ENCODE assay signal across 11 mouse cellular contexts in genomic region chr15:77036989-77037277, GRCm38 (mm10). TPM values are rescaled to one million over a fixed set of nuclear protein-coding genes. Genes with fewer than 3 reads are reported as not detected.
A peak's percentile ranks its signal among the peaks of the same experiment; 100 is the strongest.
DNase-seq lines count a peak whose midpoint lies in the region; ATAC-seq and TF ChIP-seq lines count a peak whose summit lies in the region.
"Had no signal": no experiment of that assay in that cellular context is flagged by ENCODE, and none has a peak within 500 bp of the region (broad histone marks: within the 10 kb centered on the region; RNA-seq: fewer than 3 reads in every experiment).

No protein-coding gene starts in this region.

- no peaks in the 10 kb centered on the region for H3K9me3 ChIP-seq in hindbrain, embryonic 10.5 days
- H3K9me3 ChIP-seq in midbrain, embryonic 12.5 days, result no peaks in the 10 kb centered on the region

- no peak for TF ChIP-seq POLR2A in kidney, adult 2 months (IDR thresholded peaks at IDR 0.05; ENCODE audit: low read depth, low read length)

- H3K27ac ChIP-seq in kidney, adult 2 months (ENCODE audit: insufficient read depth, low read depth, low read length), result peak overlapping the region; percentile 63
- peak overlapping the region; percentile 70 for H3K27ac ChIP-seq in hindbrain, embryonic 10.5 days
- H3K27ac ChIP-seq in midbrain, embryonic 12.5 days (replicated peaks), result peak overlapping the region; percentile 49; the same call in 1 of the 2 replicates

- no peak overlapping the region for H3K4me3 ChIP-seq in kidney, adult 2 months (ENCODE audit: insufficient read depth, low read depth, low read length)
- no peak overlapping the region for H3K4me3 ChIP-seq in hindbrain, embryonic 10.5 days
- H3K4me3 ChIP-seq in midbrain, embryonic 12.5 days, result no peak overlapping the region

- intact Hi-C loops in left cerebral cortex, postnatal 10 days (cut with DNase I), result no loop called here
- intact Hi-C loops in gastrocnemius, postnatal 14 days (cut with DNase I; ENCODE audit: low total_unique reads), result no loop called here

- ATAC-seq in midbrain, embryonic 12.5 days (ENCODE audit: low FRiP score, low read depth), result no peak
- ATAC-seq in cerebellum, adult (ENCODE audit: insufficient number of reproducible peaks, low FRiP score, low TSS enrichment), result no peak

- no peak for DNase-seq in kidney, adult 2 months
- no peak for DNase-seq in kidney, adult 8-10 months
- DNase-seq in brain, adult 2 months (ENCODE audit: low read depth, low spot score), result peak; percentile 52
- no peak for DNase-seq in hindbrain, embryonic 10.5 days (ENCODE audit: low spot score)
- no peak for DNase-seq in left cerebral cortex, postnatal 10 days (ENCODE audit: extremely low spot score in 1 of 2, low spot score in 2 of 2)
- no peak for DNase-seq in gastrocnemius, postnatal 14 days

- no peaks in the 10 kb centered on the region for H3K4me1 ChIP-seq in kidney, adult 2 months (ENCODE audit: control insufficient read depth, insufficient read depth, low read length)
- H3K4me1 ChIP-seq in hindbrain, embryonic 10.5 days (replicated peaks), result peaks cover 44% of the 10 kb centered on the region
- peaks cover 14% of the 10 kb centered on the region; the same call in 1 of the 2 replicates for H3K4me1 ChIP-seq in midbrain, embryonic 12.5 days

- H3K4me2 ChIP-seq in midbrain, embryonic 12.5 days (replicated peaks), result no peak overlapping the region

- 28% methylated on average over 2 of the region's 2 CpGs for WGBS in kidney, adult 2 months
- WGBS in hindbrain, embryonic 10.5 days, result 56% methylated on average over 2 of the region's 2 CpGs
- 41% methylated on average over 2 of the region's 2 CpGs for WGBS in midbrain, embryonic 12.5 days

- H3K36me3 ChIP-seq in kidney, adult 2 months (ENCODE audit: control insufficient read depth, insufficient read depth, low read length), result no peaks in the 10 kb centered on the region
- H3K36me3 ChIP-seq in hindbrain, embryonic 10.5 days, result no peaks in the 10 kb centered on the region
- no peaks in the 10 kb centered on the region for H3K36me3 ChIP-seq in midbrain, embryonic 12.5 days

- TF ChIP-seq CTCF in kidney, adult 2 months (conservative IDR thresholded peaks at IDR 0.05; ENCODE audit: insufficient read depth, insufficient read length, low read depth, low read length), result no peak

- no peak overlapping the region for H3K9ac ChIP-seq in midbrain, embryonic 12.5 days (replicated peaks)

- H3K27me3 ChIP-seq in kidney, adult 2 months (replicated peaks; ENCODE audit: control insufficient read depth, insufficient read depth, low read length), result no peaks in the 10 kb centered on the region
- no peaks in the 10 kb centered on the region for H3K27me3 ChIP-seq in hindbrain, embryonic 10.5 days (ENCODE audit: insufficient read depth, poor library complexity, severe bottlenecking)
- H3K27me3 ChIP-seq in midbrain, embryonic 12.5 days, result no peaks in the 10 kb centered on the region

RNA-seq across cellular contexts. Expression of gene Apol6, which starts 7.6 kb away (rescaled TPM):
- 4.8 and 6.4 TPM in 2 replicates for polyA plus RNA-seq in kidney, adult 2 months (2012; rRNA removed)
- polyA plus RNA-seq in hindbrain, embryonic 10.5 days (2016; fragmentation: Nextera tagmentation; extraction: Ambion mirVana), result 0.06 TPM in 1 of 2 replicates, not detected in the other
- not detected in 2 replicates for polyA plus RNA-seq in midbrain, embryonic 12.5 days (2016; fragmentation: Nextera tagmentation; extraction: Ambion mirVana)
- under 1 TPM in 1 of 2 experiments, not detected in 1; 0.32 TPM for total RNA-seq in left cerebral cortex, postnatal 10 days (2021)
- total RNA-seq in gastrocnemius, postnatal 14 days (2021), result 10 to 100 TPM; 23.4 to 33.2 TPM
- total RNA-seq: layer of hippocampus, adult 18-20 months; MEL; neutrophil, adult 5-6 weeks had no signal

RNA-seq across cellular contexts. Expression of gene Mb, which starts 13.5 kb away (rescaled TPM):
- 1.6 and 123 TPM in 2 replicates for polyA plus RNA-seq in kidney, adult 2 months (2012; rRNA removed)
- polyA plus RNA-seq in hindbrain, embryonic 10.5 days (2016; fragmentation: Nextera tagmentation; extraction: Ambion mirVana), result 0.63 TPM in 1 of 2 replicates, not detected in the other
- polyA plus RNA-seq in midbrain, embryonic 12.5 days (2016; fragmentation: Nextera tagmentation; extraction: Ambion mirVana), result not detected in 2 replicates
- total RNA-seq in left cerebral cortex, postnatal 10 days (2021), result not detected
- total RNA-seq in gastrocnemius, postnatal 14 days (2021), result 1,000 to 10,000 TPM in 1 of 2 experiments, 100 to 1,000 TPM in 1; 840 to 1,154 TPM
- total RNA-seq: MEL; neutrophil, adult 5-6 weeks had no signal
